Mouse (Mus musculus) ES-E14 (cell line): ENCODE measurements around the gene Glt6d1. TPM values are rescaled to one million over a fixed set of nuclear protein-coding genes. Genes with fewer than 3 reads are reported as not detected.

ENCODE experiments used
- DNase-seq: peaks from one replicate; pipeline ENCODE4 v3.0.0-alpha.2; 2013; ENCODE audit warnings: low read depth, low spot score
- H3K27ac ChIP-seq: 2 replicates; pipeline ENCODE4 v1.5.1; 2012; ENCODE audit warnings: low read depth, mild to moderate bottlenecking, low read length, moderate library complexity, mixed read lengths; ENCODE audit not compliant: poor library complexity, insufficient read depth, severe bottlenecking
- H3K36me3 ChIP-seq: 2 replicates; pipeline ENCODE4 v1.6.1; 2012; ENCODE audit warnings: mild to moderate bottlenecking, low read length, moderate library complexity, mixed read lengths; ENCODE audit not compliant: control insufficient read depth, poor library complexity, insufficient read depth, severe bottlenecking
- H3K4me1 ChIP-seq, 2 experiments: fragments of 150-350 bp in 1 of 2; sonication (generic) in 1 of 2; 2 replicates each; pipeline ENCODE4 v1.6.1; 2012; ENCODE audit warnings: low read length in 2 of 2, mild to moderate bottlenecking in 1 of 2, mixed read lengths in 1 of 2; ENCODE audit not compliant: control insufficient read depth in 2 of 2, insufficient read depth in 2 of 2, poor library complexity in 1 of 2
- H3K4me3 ChIP-seq, 2 experiments: fragments of 150-350 bp in 1 of 2; sonication (generic) in 1 of 2; 2 replicates each; pipeline ENCODE4 v1.5.1; 2012; ENCODE audit warnings: low read length in 2 of 2, low read depth in 1 of 2, mild to moderate bottlenecking in 1 of 2, mixed read lengths in 1 of 2; ENCODE audit not compliant: insufficient read depth in 1 of 2, poor library complexity in 1 of 2, severe bottlenecking in 1 of 2
- H3K9ac ChIP-seq: 2 replicates; pipeline ENCODE4 v1.6.1; 2012; ENCODE audit warnings: low read depth, mild to moderate bottlenecking, low read length, mixed read lengths; ENCODE audit not compliant: poor library complexity, insufficient read depth, severe bottlenecking
- H3K9me3 ChIP-seq: fragments of 150-350 bp; sonication (generic); 2 replicates; pipeline ENCODE4 v1.6.1; 2012; ENCODE audit warnings: low read depth, mild to moderate bottlenecking, low read length; ENCODE audit not compliant: control insufficient read depth, insufficient read depth
- CHD2 ChIP-seq: IDR thresholded peaks from 2 replicates; pipeline ENCODE4 v1.6.1; 2014; ENCODE audit warnings: mild to moderate bottlenecking, low read depth, low read length, inconsistent platforms
- HCFC1 ChIP-seq: IDR thresholded peaks from 2 replicates; pipeline ENCODE4 v1.6.1; 2012; ENCODE audit warnings: low read length, inconsistent platforms, borderline replicate concordance; ENCODE audit not compliant: insufficient read depth
- MAFK ChIP-seq: IDR thresholded peaks from 2 replicates; pipeline ENCODE4 v1.6.1; 2014; ENCODE audit warnings: mild to moderate bottlenecking, low read depth, low read length, inconsistent platforms; ENCODE audit not compliant: insufficient read depth
- ZC3H11A ChIP-seq: IDR thresholded peaks from 2 replicates; pipeline ENCODE4 v1.6.1; 2012; ENCODE audit warnings: low read depth, mild to moderate bottlenecking, inconsistent platforms, low read length, borderline replicate concordance
- ZNF384 ChIP-seq: IDR thresholded peaks from 2 replicates; pipeline ENCODE4 v1.6.1; 2012; ENCODE audit warnings: low read depth, low read length, inconsistent platforms
- in situ Hi-C, 2 experiments: fragments of 600-800 bp; cut with MboI; formaldehyde crosslinking; loops; one replicate each; pipeline ENCODE4 v1.15.1; 2025; ENCODE audit warnings: low sequenced_read_pairs in 2 of 2, inconsistent platforms in 1 of 2; ENCODE audit not compliant: unreplicated experiment in 2 of 2
- total RNA-seq: library from RNA; depleted of rRNA; stranded (reverse); fragments of 300-350 nt; gene quantifications from 2 replicates; pipeline ENCODE4 v1.2.3, GENCODE M21; 2012

Glt6d1 gene
- total RNA-seq, 1 experiment = not detected

DNA sequence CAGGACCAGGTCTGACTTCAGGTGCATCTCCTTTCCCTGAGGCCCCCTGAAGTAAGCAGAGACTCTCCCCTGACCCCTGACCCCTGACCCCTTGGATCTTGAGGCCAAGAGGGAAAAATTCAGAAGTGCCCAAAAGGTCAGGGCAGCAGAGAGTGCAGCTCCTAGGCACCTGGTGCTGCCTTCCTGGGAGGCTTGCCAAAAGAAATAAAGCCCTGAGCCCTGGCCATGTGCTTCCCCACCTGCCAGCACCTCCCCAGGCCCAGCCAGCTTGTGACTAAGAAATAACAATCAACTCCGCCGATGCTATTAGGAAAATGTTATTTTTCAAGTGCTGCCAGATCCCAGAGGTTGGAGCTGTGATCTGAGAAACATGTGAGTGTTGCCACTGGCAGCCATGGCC, 46.4 kb upstream of the Glt6d1 start:
- no peak overlapping the region for H3K9ac ChIP-seq
- H3K4me1 ChIP-seq = peaks cover 3 to 10% of the 10 kb centered on the region in 2 experiments; a peak in 3 of 4 replicates
- in situ Hi-C loops = no loop called here
- no peaks in the 10 kb centered on the region for H3K9me3 ChIP-seq
- H3K27ac ChIP-seq = no peak overlapping the region
- no peak for TF ChIP-seq HCFC1
- TF ChIP-seq MAFK = no peak
- TF ChIP-seq ZC3H11A = no peak
- TF ChIP-seq CHD2 = no peak
- TF ChIP-seq ZNF384 = no peak
- H3K36me3 ChIP-seq = no peaks in the 10 kb centered on the region
- no peak for DNase-seq
- no peak overlapping the region for H3K4me3 ChIP-seq

DNA sequence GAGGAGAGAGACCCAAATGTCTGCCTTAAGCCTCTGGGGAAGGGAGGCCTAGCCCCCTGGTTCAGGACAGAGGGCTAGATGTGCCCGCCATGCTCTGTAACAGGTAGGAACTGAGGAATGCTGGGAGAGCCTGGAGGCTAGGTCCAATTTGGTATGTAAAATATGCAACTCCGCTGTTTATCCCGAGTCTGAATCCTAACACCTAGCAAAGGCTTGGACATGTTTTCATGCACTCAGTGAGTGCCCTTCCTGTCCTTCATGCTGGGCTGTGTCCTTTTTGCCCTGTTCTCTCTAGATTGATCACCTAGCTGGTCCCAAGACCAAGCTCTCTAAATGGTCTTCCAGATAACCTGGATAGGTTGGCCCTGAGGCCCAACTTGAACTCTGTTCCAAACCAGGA, 44.2 kb upstream of the Glt6d1 start:
- in situ Hi-C loops = no loop called here
- H3K4me1 ChIP-seq = peaks cover 3 to 10% of the 10 kb centered on the region in 2 experiments; a peak in 3 of 4 replicates
- no peaks in the 10 kb centered on the region for H3K9me3 ChIP-seq
- TF ChIP-seq HCFC1 = no peak
- no peak for TF ChIP-seq MAFK
- TF ChIP-seq ZC3H11A = no peak
- TF ChIP-seq CHD2 = no peak
- no peak for TF ChIP-seq ZNF384
- no peak overlapping the region for H3K9ac ChIP-seq
- DNase-seq = no peak
- no peak overlapping the region for H3K27ac ChIP-seq
- H3K4me3 ChIP-seq = no peak overlapping the region
- H3K36me3 ChIP-seq = no peaks in the 10 kb centered on the region

DNA sequence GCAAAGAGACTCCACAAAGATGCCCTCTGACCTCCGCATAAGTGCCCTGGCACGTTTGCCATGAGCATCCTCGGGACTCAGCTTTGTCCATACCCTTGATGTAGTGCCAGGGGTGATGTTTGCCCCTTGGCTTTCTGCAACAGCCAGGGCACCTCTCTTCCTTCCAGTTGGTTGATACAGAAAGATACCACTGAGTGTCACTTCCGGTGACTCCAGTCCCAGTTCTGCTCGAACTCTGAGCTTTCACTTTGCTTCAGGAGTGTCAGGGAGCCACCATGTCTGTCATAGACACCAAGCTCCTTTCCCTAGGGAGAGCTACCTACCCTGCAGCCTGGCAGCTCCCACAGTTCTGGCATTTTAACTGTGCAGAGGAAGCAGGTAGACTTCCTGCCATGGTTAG, 38.4 kb upstream of the Glt6d1 start:
- Histone ChIP-seq H3K36me3 (no peaks in the 10 kb centered on the region), H3K4me3 (no peak overlapping the region), H3K9ac (no peak overlapping the region), H3K4me1 (peaks cover 0 to 2% of the 10 kb centered on the region in 2 experiments; a peak in 1 of 4 replicates), H3K27ac (no peak overlapping the region), H3K9me3 (no peaks in the 10 kb centered on the region)
- in situ Hi-C loops = no loop called here
- no peak for DNase-seq
- TF ChIP-seq HCFC1 (no peak), CHD2 (no peak), ZNF384 (no peak), MAFK (no peak), ZC3H11A (no peak)

DNA sequence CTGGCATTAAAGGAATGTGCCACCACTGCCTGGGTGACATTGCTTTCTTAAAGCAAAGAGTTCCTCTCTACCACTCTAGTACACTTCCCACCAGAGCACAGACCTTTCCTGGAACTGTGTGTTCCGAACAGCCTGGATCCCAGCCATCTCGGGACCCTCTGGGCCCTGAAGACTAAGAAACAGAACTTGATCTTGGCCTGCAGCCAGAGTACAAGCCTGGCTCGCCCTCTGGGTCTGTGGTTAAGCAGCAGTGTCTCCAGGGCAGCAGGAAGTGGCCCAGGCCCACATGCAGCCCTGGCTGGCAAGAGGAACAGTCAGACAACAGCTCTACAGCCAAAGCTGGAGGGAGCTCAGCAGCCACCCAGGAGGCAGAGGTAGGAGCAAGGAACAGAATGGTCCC, 37.0 kb upstream of the Glt6d1 start:
- H3K9ac ChIP-seq = no peak overlapping the region
- H3K36me3 ChIP-seq = no peaks in the 10 kb centered on the region
- in situ Hi-C loops = no loop called here
- H3K4me3 ChIP-seq = no peak overlapping the region
- no peak overlapping the region for H3K27ac ChIP-seq
- no peak for TF ChIP-seq ZNF384
- TF ChIP-seq ZC3H11A = no peak
- TF ChIP-seq MAFK = no peak
- TF ChIP-seq HCFC1 = no peak
- no peak for TF ChIP-seq CHD2
- no peak for DNase-seq
- H3K4me1 ChIP-seq = peaks cover 0 to 2% of the 10 kb centered on the region in 2 experiments; a peak in 1 of 4 replicates
- no peaks in the 10 kb centered on the region for H3K9me3 ChIP-seq

DNA sequence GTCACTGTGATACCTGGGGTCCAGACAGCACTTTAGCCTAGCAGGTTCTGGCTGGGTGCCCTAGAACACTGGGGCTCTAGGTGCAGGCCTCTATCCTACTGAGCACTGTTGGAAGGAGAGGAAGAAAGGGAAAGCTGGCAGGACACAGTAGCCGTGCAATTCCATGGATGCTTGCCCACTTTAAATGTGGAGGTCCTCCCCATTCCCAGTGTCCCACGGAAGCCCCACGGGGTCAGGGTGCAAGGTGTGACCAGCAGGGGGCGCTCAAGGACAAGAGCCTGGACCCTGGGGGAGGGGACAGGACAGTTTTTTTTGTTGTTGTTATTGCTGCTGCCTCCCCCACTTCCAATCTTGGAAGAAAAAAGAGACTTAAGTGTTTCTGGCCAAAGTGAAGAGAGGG, 34.7 kb upstream of the Glt6d1 start:
- H3K27ac ChIP-seq = no peak overlapping the region
- in situ Hi-C loops = no loop called here
- no peak overlapping the region for H3K9ac ChIP-seq
- no peak overlapping the region for H3K4me3 ChIP-seq
- H3K9me3 ChIP-seq = no peaks in the 10 kb centered on the region
- peaks cover 0 to 2% of the 10 kb centered on the region in 2 experiments; a peak in 1 of 4 replicates for H3K4me1 ChIP-seq
- H3K36me3 ChIP-seq = no peaks in the 10 kb centered on the region
- DNase-seq = no peak
- peak; percentile 77 for TF ChIP-seq ZNF384
- 0 out of 2 replicates have a peak, but pooled peaks have one; percentile 12 for TF ChIP-seq ZC3H11A
- no peak for TF ChIP-seq HCFC1
- TF ChIP-seq CHD2 = no peak
- no peak for TF ChIP-seq MAFK
